Mouse (Mus musculus) hematopoietic stem cell, adult 5-6 weeks (primary cell): ENCODE measurements around the gene Rhof. TPM values are rescaled to one million over a fixed set of nuclear protein-coding genes. Genes with fewer than 3 reads are reported as not detected.

ENCODE experiments used
- ATAC-seq, 2 experiments: fragments of 125-278 bp in 1 of 2; replicated peaks in 1 of 2; 2 replicates each; pipeline ENCODE4 v1.8.0; 2016 to 2017; ENCODE audit warnings: inconsistent platforms in 2 of 2, mild to moderate bottlenecking in 2 of 2, moderate number of reproducible peaks in 2 of 2, low read depth in 1 of 2, moderate TSS enrichment in 1 of 2; ENCODE audit not compliant: low FRiP score in 2 of 2, poor library complexity in 2 of 2, severe bottlenecking in 2 of 2, insufficient read depth in 1 of 2, low TSS enrichment in 1 of 2
- total RNA-seq: library from RNA; stranded (forward); fragments of 172-1452, 232-1000 nt; gene quantifications from 2 replicates; pipeline ENCODE4 v1.2.3, GENCODE M21; 2017

The Rhof gene
- total RNA-seq, 1 experiment from 2014 or later = 7.1 TPM

DNA sequence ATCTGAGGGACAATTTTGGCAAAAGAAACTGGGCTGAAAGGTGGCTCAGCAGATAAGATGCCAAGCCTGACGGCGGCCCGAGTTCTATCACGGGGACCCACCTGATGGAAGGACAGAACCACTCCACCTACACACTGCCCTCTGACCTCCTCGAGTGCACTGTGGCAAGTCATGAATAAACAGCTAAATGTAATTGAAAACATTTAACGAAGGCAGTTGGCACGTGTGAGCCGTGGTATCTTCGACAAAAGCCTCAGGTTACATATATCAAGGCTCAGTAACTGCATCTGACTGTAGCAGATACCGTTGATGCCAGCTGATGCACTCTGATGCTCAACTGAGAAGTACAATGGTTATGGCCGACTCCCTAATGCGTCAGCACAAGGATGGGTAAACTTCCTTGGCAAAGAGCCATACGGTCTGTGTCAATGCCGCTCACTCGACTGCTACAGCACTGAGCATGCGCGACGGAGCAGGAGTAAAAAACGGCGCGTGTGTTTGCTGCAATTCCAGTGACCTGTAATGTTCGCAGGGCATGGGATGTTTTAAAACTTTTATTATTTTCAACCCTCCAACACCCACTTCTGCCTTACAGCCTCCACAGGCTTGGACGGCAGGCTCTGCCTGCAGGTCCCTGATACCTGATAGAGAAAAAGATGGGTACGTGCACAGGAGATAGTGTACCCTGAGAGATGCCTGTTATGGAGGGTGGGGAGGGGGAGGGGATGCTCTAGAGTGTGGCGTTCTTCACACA is 38.1 kb downstream of the Rhof start:
- ATAC-seq = peak in 1 of 2 experiments; percentile 57; a peak in 1 of 4 replicates

DNA sequence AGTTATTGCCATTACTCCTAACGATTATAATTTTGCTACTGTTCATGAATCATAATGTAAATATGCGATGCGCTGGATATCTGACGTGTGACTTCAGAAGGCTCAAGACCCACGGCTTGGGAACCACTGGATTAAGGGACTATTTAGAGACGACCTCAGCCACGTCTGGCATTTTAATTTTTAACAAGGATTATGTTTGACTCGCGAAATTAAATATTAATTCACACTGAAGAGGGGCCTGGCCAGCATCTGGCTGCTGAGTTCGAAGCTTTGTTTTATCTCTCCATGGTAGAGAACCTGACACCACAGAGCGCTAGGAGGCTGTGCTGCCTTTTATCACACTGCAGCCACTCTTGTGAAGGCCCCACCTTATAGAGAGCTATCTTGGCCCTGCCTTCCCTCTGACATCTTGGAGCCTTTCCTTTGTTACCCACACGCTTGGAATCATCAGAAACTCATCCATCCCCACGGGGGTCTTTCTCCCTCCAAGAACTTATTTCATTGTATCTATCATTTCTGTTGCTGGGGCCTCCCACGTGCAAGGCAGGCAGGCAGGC is 39.3 kb downstream of the Rhof start:
- ATAC-seq = no peak; a peak in 2 of 4 replicates

DNA sequence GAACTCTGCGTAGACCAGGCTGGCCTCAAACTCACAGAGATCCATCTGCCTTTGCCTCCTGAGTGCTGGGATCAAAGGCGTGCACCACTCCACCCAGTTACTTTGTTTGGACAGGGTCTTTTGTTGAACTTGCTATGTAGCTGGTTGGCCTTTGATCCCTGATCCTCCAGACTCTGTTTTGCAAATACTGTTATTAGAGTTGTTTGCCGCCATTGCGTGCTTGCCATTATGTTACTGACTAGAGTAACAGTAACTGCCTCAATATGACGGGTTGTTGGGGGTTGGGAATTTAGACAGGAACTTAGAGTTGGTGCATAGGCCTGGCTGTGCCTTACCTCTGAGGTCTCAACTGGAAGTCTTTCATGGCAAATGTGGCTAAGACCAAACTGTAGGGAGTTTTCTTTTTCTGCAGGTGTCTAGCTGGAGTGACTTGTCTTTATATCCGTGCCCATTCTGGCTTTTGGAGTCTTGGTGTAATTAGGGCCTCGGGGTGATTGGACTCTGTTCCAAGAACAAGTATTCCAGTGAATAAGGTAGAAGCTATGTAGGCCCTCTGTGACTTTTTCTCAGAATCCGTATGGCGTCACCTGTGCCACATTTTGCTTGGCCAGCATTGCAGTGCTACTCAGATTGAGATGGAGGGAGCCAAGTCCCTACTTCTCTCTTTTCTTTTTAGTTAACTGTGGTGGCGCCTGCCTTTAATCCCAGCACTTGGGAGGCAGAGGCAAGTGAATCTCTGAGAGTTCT is 41.8 kb downstream of the Rhof start:
- ATAC-seq = no peak

DNA sequence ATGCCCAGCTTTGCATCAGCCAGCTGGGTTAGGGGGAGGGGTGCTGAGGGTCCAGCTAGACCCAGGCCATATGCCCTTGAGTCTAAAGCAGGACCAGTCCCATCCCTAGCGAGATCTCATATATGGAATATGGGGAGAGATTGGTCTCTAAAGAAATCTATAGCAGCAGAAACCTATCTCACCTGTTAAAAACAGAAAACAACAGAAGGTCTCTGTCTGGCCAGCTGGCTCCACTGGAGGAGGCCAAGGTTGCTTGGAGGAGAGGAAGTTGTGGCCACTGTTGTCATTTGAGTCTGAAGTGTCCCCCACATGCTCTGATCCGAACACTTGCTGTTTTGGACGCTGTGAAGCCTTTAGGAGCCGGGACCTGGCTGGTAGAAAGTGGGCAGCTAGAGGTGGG is 43.7 kb downstream of the Rhof start:
- ATAC-seq = no peak

DNA sequence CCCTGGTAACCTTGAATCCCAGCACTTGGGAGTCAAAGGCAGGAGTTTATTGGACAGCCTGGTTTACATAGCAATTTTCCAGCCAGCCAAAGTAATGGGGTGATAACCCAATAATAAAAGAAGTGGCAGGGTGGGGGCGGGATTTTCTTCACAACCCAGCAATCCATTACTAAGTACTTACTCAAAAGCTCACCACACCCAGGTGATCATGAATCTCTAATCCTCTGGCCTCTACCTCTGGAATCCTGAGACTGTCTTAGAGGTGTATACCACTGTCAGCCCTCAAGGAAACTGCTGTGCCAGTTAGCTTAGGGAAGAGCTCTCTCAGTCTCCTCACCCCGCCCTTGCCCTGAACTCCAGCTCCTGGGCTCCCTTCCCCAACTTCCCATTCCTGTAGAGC is 46.0 kb downstream of the Rhof start:
- no peak for ATAC-seq

DNA sequence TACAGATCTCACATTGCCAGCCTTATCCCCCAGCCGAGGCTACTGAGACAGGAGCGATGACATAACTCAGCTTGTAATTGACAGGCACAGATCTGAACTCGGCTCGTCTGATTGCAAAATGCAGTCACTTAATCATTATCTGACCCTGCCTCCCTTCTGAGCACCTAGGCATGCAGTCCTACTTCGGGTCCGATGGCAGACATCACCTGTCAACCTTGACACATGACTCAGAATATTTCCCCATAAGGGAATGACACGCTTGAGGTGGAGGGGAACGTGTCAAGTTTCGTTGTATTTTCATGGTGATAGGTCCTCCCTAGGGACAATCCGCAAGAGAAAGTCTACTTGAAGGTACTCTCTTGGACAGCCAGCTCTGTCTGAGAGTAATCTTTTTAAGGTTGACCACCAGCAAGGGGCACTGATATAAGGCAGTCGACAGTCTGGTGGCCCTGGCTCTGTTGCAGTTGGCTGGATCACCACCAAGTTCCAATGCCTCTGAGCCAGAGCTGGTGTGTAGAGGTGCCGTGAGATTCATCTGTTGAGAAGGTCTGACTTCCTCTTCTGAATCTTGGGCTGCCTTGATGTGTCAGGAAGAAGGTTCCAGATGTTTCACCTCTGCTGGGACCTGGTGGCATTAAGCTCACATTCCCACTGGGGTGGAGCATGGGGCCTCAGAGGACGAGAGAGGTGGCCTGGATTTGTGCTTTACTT is 49.0 kb downstream of the Rhof start:
- ATAC-seq = no peak

DNA sequence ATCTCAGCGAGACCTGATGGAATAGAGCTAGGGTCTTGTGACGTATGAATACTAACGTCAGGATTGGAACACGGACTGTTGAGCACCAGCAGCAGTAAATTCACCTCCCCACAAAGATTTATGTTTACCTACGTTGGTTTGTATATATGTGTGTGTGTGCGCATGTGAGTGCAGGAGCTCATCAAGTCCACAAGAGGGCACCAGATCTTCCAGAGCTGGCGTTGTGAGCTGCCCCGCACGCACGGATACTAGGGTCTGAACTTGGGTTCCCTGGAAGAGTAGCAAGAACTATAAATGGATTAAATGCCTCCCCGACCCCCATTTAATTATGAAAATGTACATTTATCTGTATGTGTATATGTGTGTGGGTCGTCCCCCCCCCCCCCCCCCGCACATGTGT is 52.0 kb downstream of the Rhof start:
- ATAC-seq = no peak

DNA sequence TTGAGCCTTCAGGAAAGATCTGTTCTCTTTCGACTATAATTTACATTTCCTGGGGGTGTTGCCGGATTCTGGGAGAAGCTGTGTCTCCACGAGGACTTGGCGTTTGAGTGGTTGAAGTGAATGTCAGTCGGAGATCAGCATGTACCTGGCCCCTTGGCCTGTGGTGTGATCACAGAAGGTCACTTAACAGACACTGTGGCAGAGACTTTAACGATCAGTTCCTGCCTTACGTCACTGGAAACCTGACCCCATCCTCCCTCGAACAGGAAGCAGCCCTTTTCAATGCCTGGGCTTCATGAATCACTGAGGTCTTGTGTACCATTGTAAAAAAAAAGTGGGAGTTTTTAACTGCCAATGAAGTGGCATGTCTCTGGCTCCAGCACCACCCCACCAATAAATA is 52.5 kb downstream of the Rhof start:
- no peak for ATAC-seq

DNA sequence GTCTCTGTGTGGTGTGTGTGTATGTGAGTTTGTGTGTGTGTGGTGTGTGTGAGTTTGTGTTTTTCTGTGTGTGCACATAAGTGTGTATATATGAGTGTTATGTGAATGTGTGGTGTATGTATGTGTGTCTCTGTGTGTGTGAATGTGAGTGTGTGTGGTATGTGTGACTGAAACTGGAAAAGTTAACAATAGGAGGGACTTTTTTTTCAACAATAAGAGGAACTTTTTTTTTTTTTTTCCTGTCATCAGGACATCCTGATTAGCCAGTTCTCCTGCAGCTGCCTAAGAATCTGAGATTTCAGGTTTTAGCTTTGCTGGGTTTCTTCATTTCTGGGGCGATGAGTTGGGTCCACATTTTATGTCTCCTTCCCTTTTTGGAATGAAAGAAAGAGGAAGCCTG is 52.9 kb downstream of the Rhof start:
- ATAC-seq = no peak

DNA sequence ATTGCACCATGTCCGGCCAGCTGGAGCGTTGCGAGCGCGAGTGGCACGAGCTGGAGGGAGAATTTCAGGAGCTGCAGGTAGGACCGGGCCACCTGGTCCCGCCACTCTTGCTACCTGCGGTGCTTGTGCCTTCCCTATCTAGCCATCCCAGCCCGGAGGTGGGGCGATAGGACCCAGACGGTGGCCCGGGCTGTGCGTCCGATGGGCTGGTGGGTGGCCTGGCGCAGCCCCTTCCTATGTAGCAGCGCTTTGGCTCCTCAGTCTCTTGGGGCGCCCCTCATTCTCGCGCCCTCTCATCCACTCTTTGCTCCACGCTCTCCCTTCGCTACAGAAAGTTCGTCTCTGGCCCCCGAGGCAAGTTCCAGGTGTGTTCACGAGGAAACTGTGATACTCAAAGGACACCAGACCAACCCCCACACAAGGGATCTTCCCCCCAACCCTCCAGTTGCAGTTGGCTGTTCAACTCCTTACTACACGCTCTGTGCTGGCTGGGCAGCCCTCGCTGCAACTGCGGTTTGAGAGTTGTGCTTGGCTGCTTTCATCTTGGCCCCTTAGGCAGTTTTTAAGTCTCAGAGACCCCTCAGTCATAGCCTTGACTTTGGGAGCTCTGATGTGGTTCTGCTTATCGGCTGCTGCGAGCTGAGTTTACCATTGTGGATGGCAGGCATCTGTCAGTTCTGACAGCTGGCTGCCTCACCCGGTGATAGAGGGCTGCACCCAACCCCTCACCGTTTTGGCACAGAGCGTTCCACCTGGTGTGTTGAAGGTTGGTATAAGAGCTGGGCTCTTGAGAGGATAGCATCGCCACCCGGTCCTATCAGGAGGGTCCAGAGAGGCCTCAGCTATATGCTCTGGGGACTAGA is 55.8 kb downstream of the Rhof start:
- peak; percentile 23 to 39; a peak in 3 of 4 replicates for ATAC-seq

DNA sequence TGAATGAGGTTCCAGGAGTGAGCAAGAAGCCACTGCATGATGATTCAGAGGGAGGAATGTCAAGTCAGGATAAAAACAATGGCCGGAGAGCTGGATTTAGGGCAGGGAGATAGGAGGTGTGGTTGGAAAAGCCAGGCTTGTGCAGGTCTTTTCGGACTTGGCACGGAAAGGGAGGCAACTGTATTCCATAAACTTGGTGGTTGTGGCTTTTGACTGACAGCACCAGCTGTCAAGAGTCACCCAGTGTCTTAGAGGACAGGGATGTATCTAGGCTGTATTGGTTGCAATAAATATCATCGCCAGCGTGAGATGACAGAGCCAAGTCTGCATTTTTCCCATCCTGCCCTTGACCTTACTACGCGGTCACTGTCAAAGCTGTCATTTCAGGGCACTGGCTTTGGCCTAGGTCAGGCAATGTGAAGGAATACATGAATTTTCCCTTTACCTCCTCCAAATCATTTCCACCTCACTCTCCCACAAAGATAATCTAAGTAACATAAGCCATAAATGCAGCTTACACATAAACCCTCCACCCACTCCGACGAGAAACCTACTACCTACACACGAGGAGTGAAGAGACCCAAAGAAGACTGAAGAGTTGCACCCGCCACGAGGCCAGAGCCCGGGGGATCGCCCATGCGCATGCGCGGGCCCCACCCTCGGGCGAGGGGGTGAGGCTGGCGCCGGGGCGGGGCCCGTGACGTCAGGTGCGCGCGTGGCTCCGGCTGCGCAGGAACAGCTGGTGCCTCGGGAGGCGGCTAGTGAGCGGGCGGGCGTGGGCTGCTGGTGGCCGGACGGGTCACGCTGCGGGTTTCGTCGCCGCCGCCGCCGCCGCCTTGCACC is 56.7 kb downstream of the Rhof start:
- peak; percentile 69 to 86 for ATAC-seq

DNA sequence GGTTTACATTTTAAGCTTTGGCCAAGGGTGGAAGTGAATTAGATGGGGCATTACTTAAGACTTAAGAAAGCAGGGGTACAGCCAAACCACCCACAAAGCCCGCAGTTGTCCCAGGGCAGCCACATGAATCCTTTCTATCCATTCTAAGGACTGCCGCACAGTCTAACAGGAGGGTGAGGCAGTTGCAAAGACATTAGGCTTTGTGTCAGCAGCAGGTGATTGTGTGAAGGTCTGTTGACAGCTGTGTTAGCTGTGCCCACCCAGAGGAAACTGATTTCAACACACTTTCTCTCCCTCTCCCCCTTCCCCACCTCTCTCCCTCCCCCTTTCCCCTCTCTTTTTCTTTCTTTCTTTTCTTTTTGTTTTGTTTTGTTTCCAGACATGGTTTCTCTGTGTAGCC is 63.8 kb downstream of the Rhof start:
- ATAC-seq = no peak

DNA sequence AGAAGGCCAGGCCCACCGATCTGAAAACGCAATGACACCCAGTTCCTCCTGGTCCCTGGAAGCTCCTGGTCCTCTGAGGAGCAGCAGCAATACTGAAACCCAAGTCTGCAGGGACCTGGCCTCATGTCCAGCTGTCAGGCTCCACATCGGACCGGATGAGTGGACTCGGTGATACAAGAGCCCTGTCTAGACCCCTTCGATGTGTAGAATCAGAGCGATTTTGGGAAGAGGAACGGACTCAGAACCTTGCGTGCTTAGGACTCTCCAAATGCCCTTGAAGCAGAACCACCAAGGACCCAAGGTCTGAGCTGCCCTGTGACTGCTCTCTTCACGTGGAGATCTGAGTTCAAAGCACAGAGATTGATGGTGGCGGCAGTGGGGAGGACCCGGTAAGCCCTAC is 64.4 kb downstream of the Rhof start, which contains the start of gene Tmem120b:
TSS of gene Tmem120b (plus strand) at position 301 of the 400 bp plus-strand sequence.
- 0 out of 4 replicates have a peak, but pooled peaks have one; percentile 12 to 17 for ATAC-seq

DNA sequence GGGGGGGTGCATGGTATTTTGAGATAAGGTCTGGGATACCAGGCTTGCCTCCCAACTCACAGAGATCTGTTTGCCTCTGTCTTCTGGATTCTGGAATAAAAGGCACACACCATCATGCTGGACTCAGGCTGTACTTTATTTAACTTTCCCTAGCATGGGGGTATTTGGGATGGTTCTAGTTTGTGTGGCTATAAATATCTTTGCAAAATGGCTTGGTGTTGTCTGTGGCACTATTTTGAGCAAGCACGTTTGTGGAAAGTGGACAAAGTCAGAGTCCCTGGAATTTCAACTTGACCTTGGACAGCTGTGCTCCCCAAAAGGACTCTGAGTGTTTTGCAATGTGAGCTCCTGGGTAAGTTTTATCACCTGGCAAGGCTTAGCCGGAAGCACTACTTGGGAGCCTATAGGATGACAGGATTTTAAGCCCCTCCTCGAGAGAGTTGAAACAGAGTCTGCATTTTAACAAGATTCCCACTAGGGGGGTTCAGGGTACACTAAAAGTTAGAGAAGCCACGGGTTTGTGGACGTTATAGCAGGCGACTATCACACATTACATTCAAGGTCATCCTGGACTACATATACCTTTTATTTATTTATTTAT is 65.0 kb downstream of the Rhof start:
- ATAC-seq = peak; percentile 62 to 82

DNA sequence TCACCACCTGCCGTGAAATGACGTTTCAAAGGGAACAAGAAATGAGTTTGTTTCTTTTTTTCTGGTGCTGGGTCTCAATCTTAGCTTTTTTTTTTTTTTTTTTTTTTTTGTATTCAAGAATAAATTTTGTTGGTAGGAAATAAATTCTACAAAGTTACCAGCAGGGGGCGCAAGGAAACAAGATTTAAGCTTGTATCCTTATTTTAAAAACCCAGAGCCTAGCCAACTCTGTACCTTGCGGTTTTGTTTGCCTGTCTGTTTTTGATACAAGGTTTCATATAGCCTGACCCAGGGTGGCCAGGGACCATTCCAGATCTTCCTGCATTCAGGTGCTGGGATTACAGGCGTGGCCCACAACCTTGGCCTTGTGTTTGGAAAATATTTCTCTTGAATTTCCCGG is 68.3 kb downstream of the Rhof start:
- peak in 1 of 2 experiments; percentile 37; a peak in 2 of 4 replicates for ATAC-seq

DNA sequence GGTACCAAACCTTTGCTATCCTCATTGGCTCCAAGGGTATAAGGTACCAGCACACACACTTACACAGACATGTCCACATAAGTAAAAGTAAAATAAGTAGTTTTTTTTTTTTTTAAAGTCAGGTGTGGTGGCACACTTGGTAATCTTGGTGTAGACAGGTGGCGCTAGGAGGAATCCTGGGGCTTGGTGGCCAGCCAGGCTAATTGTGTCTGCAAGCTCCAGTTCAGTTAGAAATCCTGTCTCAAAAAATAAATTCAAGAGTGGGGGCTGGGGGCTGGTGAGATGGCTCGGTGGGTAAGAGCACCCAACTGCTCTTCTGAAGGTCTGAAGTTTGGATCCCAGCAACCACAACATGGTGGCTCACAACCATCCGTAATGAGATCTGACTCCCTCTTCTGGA is 69.4 kb downstream of the Rhof start:
- no peak for ATAC-seq
